Mouse (Mus musculus): Measurements from ENCODE around the gene Haao. TPM values are rescaled to one million over a fixed set of nuclear protein-coding genes. Genes with fewer than 3 reads are reported as not detected.

The Haao gene
- polyA plus RNA-seq, 1 experiment from 2014 or later = 0.25 TPM

DNA sequence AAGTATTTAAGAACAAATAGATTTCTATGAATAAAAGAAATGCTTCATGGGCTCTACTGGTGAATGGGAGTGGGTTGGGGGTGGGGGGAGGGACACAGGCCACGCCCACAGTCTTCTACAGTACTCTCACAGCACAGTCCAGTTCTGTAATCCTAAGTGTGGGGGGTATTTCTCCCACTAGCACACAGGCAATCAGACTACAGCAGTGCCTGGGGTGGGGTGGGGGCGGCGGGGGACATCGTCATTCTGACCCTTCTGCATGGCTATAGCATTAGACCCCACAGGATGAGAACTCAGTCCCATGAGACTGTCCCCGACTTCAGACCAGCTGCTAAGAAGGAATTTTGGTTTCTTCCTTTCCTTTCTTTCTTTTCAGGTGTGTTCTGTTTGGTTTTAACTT is 2.0 kb upstream of the Haao start:
- Histone ChIP-seq H3K27ac (no peak overlapping the region), H3K4me1 (replicated peaks) (peaks cover 6% of the 10 kb centered on the region), H3K4me3 (no peak overlapping the region), H3K36me3 (no peaks in the 10 kb centered on the region), H3K9ac (no peak overlapping the region), H3K9me3 (replicated peaks) (no peaks in the 10 kb centered on the region), H3K4me2 (no peak overlapping the region), H3K27me3 (no peaks in the 10 kb centered on the region)
- 73% methylated on average over 5 of the region's 5 CpGs for WGBS
- no peak for ATAC-seq (replicated peaks; ENCODE audit: insufficient number of reproducible peaks, insufficient read depth, low FRiP score, low read depth)

DNA sequence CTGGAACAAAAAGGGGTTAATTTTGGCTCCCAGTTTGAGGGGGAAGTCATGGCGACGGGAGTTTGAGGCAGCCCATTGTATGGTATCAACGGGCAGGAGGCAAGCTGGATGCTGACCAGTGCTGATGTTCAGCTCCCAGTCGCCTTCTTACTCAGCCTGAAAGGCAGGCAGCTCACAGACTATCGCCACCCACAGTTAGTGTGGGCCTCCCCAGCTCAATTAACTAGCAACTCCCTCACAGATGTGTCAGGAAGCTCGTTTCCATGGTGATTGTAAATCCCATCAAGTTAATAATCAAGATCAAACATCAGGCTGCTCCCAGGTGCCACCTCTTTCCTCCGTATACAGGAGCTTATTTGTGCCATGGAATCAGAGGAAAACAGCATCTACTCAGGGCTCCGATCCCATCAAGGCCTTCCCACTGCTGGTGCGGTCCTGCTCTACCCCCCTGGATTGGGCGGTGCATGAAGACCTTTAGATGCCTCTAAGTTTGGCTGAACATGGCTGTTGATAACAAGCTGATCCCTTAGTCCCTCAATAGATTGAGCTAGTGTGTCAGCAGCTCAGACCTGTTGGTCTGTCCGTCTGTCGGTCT is 1.4 kb upstream of the Haao start:
- 66% methylated on average over 12 of the region's 12 CpGs for WGBS
- no peaks in the 10 kb centered on the region for H3K9me3 ChIP-seq (replicated peaks)
- no peak for ATAC-seq (replicated peaks; ENCODE audit: insufficient number of reproducible peaks, insufficient read depth, low FRiP score, low read depth)

DNA sequence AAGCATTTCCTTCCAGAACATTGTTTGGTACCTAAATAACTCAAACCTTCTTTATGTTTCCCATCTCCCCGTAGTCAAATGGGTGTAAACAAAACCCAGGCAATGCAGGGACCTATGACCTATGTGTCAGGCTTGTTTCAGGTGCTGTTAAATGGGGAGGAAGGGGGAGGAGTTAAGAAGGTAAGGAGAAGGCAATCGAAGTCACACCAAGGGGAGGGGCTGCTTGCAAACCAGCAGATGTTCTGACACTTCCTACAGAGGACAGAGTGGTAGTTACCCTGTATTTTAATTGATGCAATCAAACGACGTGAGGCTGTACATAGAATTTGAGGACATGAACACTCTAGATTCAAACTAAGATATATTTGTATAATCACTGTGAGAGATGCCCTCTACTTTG is 719 bp upstream of the Haao start:
- no peak for ATAC-seq (replicated peaks; ENCODE audit: insufficient number of reproducible peaks, insufficient read depth, low FRiP score, low read depth)
- Histone ChIP-seq H3K4me1 (replicated peaks) (peaks cover 9% of the 10 kb centered on the region), H3K9ac (no peak overlapping the region), H3K27ac (no peak overlapping the region), H3K4me3 (no peak overlapping the region), H3K27me3 (no peaks in the 10 kb centered on the region), H3K36me3 (no peaks in the 10 kb centered on the region), H3K9me3 (replicated peaks) (no peaks in the 10 kb centered on the region), H3K4me2 (no peak overlapping the region)
- 54% methylated on average over 4 of the region's 4 CpGs for WGBS

More for the DNA sequence above, 1.4 kb upstream of the Haao start:
- Histone ChIP-seq H3K36me3 (no peaks in the 10 kb centered on the region), H3K4me1 (replicated peaks) (peaks cover 6% of the 10 kb centered on the region), H3K4me3 (no peak overlapping the region), H3K9ac (no peak overlapping the region), H3K4me2 (no peak overlapping the region), H3K27me3 (no peaks in the 10 kb centered on the region), H3K27ac (no peak overlapping the region)

DNA sequence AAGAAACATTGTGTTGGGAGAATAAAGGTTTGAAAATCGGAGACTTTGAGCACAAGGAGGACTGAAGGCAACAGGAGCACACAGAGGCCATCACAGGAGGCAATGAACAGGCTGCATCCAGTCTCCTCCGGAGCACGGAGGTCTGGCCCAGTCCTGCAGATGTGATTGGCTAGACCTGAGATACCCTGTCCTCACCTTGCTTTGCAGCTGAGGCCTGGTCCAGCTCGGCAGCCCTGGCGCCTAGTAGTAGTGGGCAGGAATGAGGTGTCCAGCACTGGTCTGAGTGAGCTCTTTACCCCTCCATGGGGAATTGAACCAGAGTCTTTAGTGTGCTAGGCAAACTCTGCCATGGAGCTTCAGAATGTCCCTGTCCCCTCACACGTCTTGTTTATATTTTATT is 663 bp downstream of the Haao start:
- Histone ChIP-seq H3K9me3 (replicated peaks) (no peaks in the 10 kb centered on the region), H3K4me3 (no peak overlapping the region), H3K4me1 (replicated peaks) (peaks cover 9% of the 10 kb centered on the region), H3K36me3 (no peaks in the 10 kb centered on the region), H3K9ac (no peak overlapping the region), H3K27ac (no peak overlapping the region), H3K27me3 (no peaks in the 10 kb centered on the region), H3K4me2 (no peak overlapping the region; the same call in 1 of the 2 replicates)
- no peak for ATAC-seq (replicated peaks; ENCODE audit: insufficient number of reproducible peaks, insufficient read depth, low FRiP score, low read depth)
- WGBS = 81% methylated on average over 6 of the region's 6 CpGs

DNA sequence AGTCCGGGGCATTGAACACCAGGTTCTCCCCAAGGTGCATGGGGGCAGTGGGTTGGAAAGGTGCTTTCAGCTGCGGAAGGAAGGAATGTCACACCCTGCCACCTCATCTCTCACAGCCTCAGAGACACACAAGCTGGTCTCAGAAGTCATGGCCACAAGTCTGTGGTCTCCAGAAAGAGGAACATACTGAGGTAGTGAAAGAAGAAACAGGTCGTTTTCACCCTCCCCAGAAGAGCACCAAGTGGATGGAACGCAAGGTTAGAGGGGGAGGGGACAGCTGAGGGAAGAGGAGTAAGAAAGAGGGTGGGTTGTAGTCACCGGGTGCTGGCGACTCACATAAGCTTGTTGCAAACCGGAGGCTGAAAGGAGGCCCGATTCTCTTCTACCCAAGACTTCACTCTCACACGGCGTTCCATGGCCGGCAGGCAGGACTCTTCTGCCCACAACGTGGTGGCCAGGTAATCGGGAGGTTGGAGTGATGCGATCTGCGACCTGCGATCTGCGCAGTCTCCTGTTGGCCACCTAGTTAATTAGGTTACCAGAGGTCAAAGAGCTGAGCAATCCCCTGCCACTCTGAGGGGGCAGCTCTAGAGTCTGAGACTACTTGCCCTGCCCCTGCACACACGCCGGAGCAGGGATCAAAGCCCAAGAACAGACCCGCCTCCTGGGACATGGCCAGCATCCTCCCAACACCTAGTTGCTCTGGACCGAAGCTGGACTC is 1.3 kb downstream of the Haao start:
- 76% methylated on average over 21 of the region's 21 CpGs for WGBS

DNA sequence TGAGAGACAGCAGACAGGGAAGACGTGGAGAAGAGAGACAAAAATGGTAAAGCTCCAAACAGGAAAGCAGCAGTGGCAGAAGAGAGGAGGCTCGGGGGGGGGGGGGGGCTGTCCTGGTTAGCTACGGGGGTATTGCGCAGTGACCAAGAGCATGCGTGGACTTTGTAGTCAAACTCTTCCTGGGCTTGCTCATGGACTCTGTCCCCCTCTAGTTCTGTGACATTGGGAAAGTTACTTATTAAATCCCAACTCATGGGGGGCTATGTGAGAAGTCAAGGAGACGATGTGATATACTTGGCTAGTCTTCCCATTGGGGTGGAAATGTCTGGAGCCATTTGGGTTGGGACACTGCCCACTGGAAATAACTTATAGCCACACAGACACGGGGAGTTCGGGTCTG is 2.2 kb downstream of the Haao start:
- 79% methylated on average over 8 of the region's 8 CpGs for WGBS
- H3K27ac ChIP-seq = no peak overlapping the region
- H3K36me3 ChIP-seq = no peaks in the 10 kb centered on the region
- H3K27me3 ChIP-seq = no peaks in the 10 kb centered on the region
- no peak overlapping the region for H3K9ac ChIP-seq
- no peak overlapping the region for H3K4me3 ChIP-seq
- H3K9me3 ChIP-seq (replicated peaks) = no peaks in the 10 kb centered on the region
- no peak overlapping the region for H3K4me2 ChIP-seq
- ATAC-seq (replicated peaks; ENCODE audit: insufficient number of reproducible peaks, insufficient read depth, low FRiP score, low read depth) = no peak
- peaks cover 9% of the 10 kb centered on the region for H3K4me1 ChIP-seq (replicated peaks)

More for the DNA sequence above, 1.3 kb downstream of the Haao start:
- Histone ChIP-seq H3K36me3 (no peaks in the 10 kb centered on the region), H3K9me3 (replicated peaks) (no peaks in the 10 kb centered on the region), H3K27me3 (no peaks in the 10 kb centered on the region), H3K4me1 (replicated peaks) (peaks cover 9% of the 10 kb centered on the region), H3K4me3 (no peak overlapping the region), H3K9ac (no peak overlapping the region), H3K4me2 (no peak overlapping the region; the same call in 1 of the 2 replicates), H3K27ac (no peak overlapping the region)
- no peak for ATAC-seq (replicated peaks; ENCODE audit: insufficient number of reproducible peaks, insufficient read depth, low FRiP score, low read depth)

DNA sequence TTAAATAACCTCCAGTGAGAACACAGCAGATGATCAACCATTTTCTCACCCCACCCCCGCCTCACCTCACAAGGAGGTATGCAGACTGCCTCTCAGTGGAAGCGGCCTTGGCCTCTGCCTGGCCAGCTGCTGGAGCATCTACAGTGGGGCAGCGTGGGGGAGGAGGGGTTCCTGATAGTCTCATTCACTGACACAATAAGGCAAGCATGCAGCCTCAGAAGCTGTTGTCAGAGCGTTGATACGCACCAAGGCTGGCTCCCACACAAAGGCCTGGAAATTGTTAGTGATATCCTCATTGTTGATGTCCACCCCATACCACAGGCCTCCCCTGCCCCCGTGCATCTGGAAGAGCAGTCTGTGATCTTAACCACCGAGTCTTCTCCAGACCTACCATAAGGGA is 4.0 kb downstream of the Haao start:
- Histone ChIP-seq H3K4me1 (replicated peaks) (peaks cover 4% of the 10 kb centered on the region; the same call in 1 of the 2 replicates), H3K9me3 (replicated peaks) (no peaks in the 10 kb centered on the region), H3K4me2 (no peak overlapping the region), H3K4me3 (no peak overlapping the region), H3K27me3 (no peaks in the 10 kb centered on the region; the same call in 1 of the 2 replicates), H3K27ac (no peak overlapping the region), H3K36me3 (no peaks in the 10 kb centered on the region), H3K9ac (no peak overlapping the region)
- ATAC-seq (replicated peaks; ENCODE audit: insufficient number of reproducible peaks, insufficient read depth, low FRiP score, low read depth) = no peak
- 28% methylated on average over 7 of the region's 7 CpGs for WGBS

DNA sequence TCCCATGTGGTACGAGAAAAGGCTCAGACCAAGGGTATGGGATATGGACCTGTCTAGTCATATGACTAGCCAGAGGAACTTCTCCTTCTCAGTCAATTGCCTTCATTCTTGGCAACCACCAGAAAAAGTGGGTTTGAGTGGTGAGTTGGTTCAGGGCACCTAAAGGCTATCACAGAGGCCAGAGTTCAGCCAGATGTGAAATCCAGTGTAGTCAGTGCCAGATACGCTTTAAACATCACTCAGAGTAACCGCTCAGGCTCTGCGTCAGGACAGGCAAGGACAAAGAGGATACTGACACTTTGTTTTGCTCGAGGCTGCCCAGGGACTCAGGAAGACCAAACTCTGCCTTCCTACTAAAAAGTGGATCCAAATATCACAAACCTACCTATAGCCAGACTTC is 6.8 kb downstream of the Haao start:
- H3K4me1 ChIP-seq (replicated peaks) = peaks cover 4% of the 10 kb centered on the region; the same call in 1 of the 2 replicates
- H3K9me3 ChIP-seq (replicated peaks) = no peaks in the 10 kb centered on the region
- H3K4me3 ChIP-seq = no peak overlapping the region
- ATAC-seq (replicated peaks; ENCODE audit: insufficient number of reproducible peaks, insufficient read depth, low FRiP score, low read depth) = no peak
- WGBS = 78% methylated on average over 5 of the region's 5 CpGs
- no peak overlapping the region for H3K4me2 ChIP-seq
- H3K27me3 ChIP-seq = peaks cover 4% of the 10 kb centered on the region; the same call in 1 of the 2 replicates
- H3K27ac ChIP-seq = no peak overlapping the region
- no peak overlapping the region for H3K9ac ChIP-seq
- no peaks in the 10 kb centered on the region for H3K36me3 ChIP-seq

DNA sequence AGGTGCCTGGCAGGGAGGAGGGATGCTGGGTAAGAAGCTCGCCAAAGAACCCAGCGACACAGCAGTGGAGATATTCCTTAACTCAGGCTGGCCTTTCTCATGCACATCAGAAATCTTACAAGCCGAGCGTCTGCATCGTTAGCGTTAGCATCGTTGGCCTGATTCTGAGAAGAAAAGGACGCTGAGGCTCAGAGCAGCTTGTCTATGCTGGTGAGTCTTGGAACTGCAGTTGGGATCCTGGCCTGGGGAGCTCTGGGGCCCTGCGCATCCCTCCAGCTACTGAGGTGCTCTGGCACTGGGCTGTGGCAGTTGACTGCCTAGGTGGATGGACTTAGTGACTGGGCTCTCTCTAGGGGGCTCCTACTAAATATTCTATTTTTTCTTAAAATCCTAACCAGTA is 8.6 kb downstream of the Haao start:
- Histone ChIP-seq H3K9ac (no peak overlapping the region), H3K27me3 (peaks cover 4% of the 10 kb centered on the region; the same call in 1 of the 2 replicates), H3K4me2 (no peak overlapping the region), H3K9me3 (replicated peaks) (no peaks in the 10 kb centered on the region), H3K27ac (no peak overlapping the region), H3K36me3 (no peaks in the 10 kb centered on the region), H3K4me1 (replicated peaks) (peaks cover 4% of the 10 kb centered on the region), H3K4me3 (no peak overlapping the region)
- no peak for ATAC-seq (replicated peaks; ENCODE audit: insufficient number of reproducible peaks, insufficient read depth, low FRiP score, low read depth)
- WGBS = 69% methylated on average over 9 of the region's 9 CpGs

DNA sequence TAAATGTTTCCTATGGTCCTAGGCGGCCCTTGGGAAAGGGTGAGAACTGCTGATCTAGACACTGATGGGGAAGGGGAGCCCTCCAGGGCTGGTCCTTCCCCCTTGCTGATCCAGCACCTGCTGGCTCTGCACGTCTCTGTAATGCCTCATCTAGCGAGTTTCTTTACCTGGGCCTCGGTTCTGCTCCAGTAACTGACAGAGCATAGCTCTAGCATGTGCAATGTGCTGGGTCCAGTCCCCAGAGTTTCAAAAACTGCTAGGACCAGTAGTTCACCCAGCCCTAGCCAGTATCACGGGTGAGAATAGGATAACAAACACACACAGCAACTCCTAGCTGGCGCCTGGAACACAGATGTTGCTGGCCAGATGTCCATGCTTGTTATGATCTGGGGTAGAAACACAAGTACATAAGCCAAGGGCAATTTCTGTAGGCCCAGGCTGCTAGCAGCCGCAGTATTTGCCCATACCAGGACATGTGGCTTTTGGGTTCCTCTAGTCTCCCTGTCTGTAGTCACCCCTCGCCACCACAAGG is 10.0 kb downstream of the Haao start:
- H3K36me3 ChIP-seq = no peaks in the 10 kb centered on the region
- no peak overlapping the region for H3K9ac ChIP-seq
- no peak for ATAC-seq (replicated peaks; ENCODE audit: insufficient number of reproducible peaks, insufficient read depth, low FRiP score, low read depth)
- H3K4me1 ChIP-seq (replicated peaks) = no peaks in the 10 kb centered on the region; the same call in 1 of the 2 replicates
- WGBS = 73% methylated on average over 8 of the region's 8 CpGs
- H3K27ac ChIP-seq = no peak overlapping the region
- peaks cover 4% of the 10 kb centered on the region; the same call in 1 of the 2 replicates for H3K27me3 ChIP-seq
- no peaks in the 10 kb centered on the region for H3K9me3 ChIP-seq (replicated peaks)
- no peak overlapping the region for H3K4me2 ChIP-seq
- H3K4me3 ChIP-seq = no peak overlapping the region

DNA sequence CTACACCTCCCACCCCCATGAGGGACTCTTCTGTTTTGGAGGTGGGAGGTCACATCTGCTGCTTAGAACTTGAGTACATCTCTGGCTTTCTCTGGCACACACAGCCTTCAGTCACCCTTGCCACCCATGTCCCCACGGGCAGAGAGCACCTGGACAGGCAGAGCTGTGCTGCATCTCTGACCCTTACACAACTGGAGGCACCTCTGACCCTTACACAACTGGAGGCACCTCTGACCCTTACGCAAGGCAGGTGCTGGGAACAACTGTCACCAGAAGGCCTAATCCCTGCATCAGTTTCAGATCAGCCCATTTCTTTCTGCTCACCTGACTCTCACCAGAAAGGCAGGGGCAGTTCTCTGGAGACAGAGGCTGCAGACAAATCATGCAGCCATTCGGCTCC is 11.7 kb downstream of the Haao start:
- H3K4me2 ChIP-seq = no peak overlapping the region
- H3K36me3 ChIP-seq = no peaks in the 10 kb centered on the region
- H3K9me3 ChIP-seq (replicated peaks) = no peaks in the 10 kb centered on the region
- ATAC-seq (replicated peaks; ENCODE audit: insufficient number of reproducible peaks, insufficient read depth, low FRiP score, low read depth) = no peak
- no peak overlapping the region for H3K9ac ChIP-seq
- no peak overlapping the region for H3K27ac ChIP-seq
- H3K27me3 ChIP-seq = peaks cover 4% of the 10 kb centered on the region; the same call in 1 of the 2 replicates
- WGBS = 78% methylated on average over 3 of the region's 3 CpGs
- no peaks in the 10 kb centered on the region; the same call in 1 of the 2 replicates for H3K4me1 ChIP-seq (replicated peaks)
- H3K4me3 ChIP-seq = no peak overlapping the region

All from heart, embryonic 15.5 days (tissue).